Comparison of ENCODE assay signal across 10 mouse cellular contexts in genomic region chr4:53327382-53328165, GRCm38 (mm10).
DNase-seq lines count a peak whose midpoint lies in the region; ATAC-seq and TF ChIP-seq lines count a peak whose summit lies in the region.
"Had no signal": no experiment of that assay in that cellular context is flagged by ENCODE, and none has a peak within 500 bp of the region (broad histone marks: within the 10 kb centered on the region; RNA-seq: fewer than 3 reads in every experiment).

No protein-coding gene starts in this region.

- no peak overlapping the region for H3K4me2 ChIP-seq in hindbrain, embryonic 15.5 days
- no peak overlapping the region for H3K4me2 ChIP-seq in hindbrain, embryonic 11.5 days (replicated peaks; ENCODE audit: low read depth, low read length)
- H3K4me2 ChIP-seq: lung, embryonic 15.5 days; midbrain, embryonic 15.5 days had no signal

- peak; percentile 65 for DNase-seq in adrenal gland, postnatal 14 days
- no peak for DNase-seq in adrenal gland, postnatal 4 days (ENCODE audit: low spot score in 2 of 2)
- no peak for DNase-seq in hindbrain, embryonic 11.5 days (ENCODE audit: low spot score)
- DNase-seq in ES-E14 (ENCODE audit: low read depth, low spot score), result no peak
- peak; percentile 18 for DNase-seq in gastrocnemius, postnatal 10 days
- no peak for DNase-seq in right cerebral cortex, postnatal 4 days
- no peak for DNase-seq in thymus, postnatal 36 days

- peak; percentile 27; the same call in 1 of the 2 replicates for ATAC-seq in hindbrain, embryonic 15.5 days (ENCODE audit: low FRiP score, low read depth)
- ATAC-seq in hindbrain, embryonic 11.5 days (ENCODE audit: low FRiP score), result no peak
- ATAC-seq: midbrain, embryonic 15.5 days had no signal

- no peak overlapping the region for H3K4me3 ChIP-seq in hindbrain, embryonic 15.5 days
- H3K4me3 ChIP-seq in hindbrain, embryonic 11.5 days (ENCODE audit: low read depth, low read length), result no peak overlapping the region
- no peak overlapping the region for H3K4me3 ChIP-seq in ES-E14 (ENCODE audit: insufficient read depth in 1 of 2, low read depth in 1 of 2, low read length in 2 of 2, poor library complexity in 1 of 2, severe bottlenecking in 1 of 2)
- H3K4me3 ChIP-seq: lung, embryonic 15.5 days; midbrain, embryonic 15.5 days had no signal

- H3K4me1 ChIP-seq in hindbrain, embryonic 15.5 days (replicated peaks), result peaks cover 4% of the 10 kb centered on the region; the same call in 1 of the 2 replicates
- no peaks in the 10 kb centered on the region for H3K4me1 ChIP-seq in hindbrain, embryonic 11.5 days (replicated peaks; ENCODE audit: control insufficient read depth, insufficient read depth, low read length)
- peaks cover 5 to 12% of the 10 kb centered on the region in 2 experiments; a peak in 3 of 4 replicates for H3K4me1 ChIP-seq in ES-E14 (ENCODE audit: control insufficient read depth in 2 of 2, insufficient read depth in 2 of 2, low read length in 2 of 2, poor library complexity in 1 of 2)
- H3K4me1 ChIP-seq: lung, embryonic 15.5 days; midbrain, embryonic 15.5 days had no signal

- H3K27ac ChIP-seq in hindbrain, embryonic 15.5 days (replicated peaks), result no peak overlapping the region
- H3K27ac ChIP-seq in hindbrain, embryonic 11.5 days (ENCODE audit: low read depth, low read length), result no peak overlapping the region
- H3K27ac ChIP-seq in ES-E14 (ENCODE audit: insufficient read depth, low read depth, low read length, poor library complexity, severe bottlenecking), result peak overlapping the region; percentile 17; the same call in 1 of the 2 replicates
- H3K27ac ChIP-seq: lung, embryonic 15.5 days; midbrain, embryonic 15.5 days had no signal

- H3K36me3 ChIP-seq in hindbrain, embryonic 15.5 days, result no peaks in the 10 kb centered on the region
- H3K36me3 ChIP-seq in hindbrain, embryonic 11.5 days (ENCODE audit: control insufficient read depth, insufficient read depth, low read length), result no peaks in the 10 kb centered on the region
- H3K36me3 ChIP-seq in ES-E14 (ENCODE audit: control insufficient read depth, insufficient read depth, low read length, poor library complexity, severe bottlenecking), result no peaks in the 10 kb centered on the region
- H3K36me3 ChIP-seq: lung, embryonic 15.5 days; midbrain, embryonic 15.5 days had no signal

- in situ Hi-C loops in ES-E14 (cut with MboI; ENCODE audit: low sequenced_read_pairs in 2 of 2, unreplicated experiment in 2 of 2), result no loop called here

- H3K27me3 ChIP-seq in hindbrain, embryonic 15.5 days, result no peaks in the 10 kb centered on the region
- no peaks in the 10 kb centered on the region for H3K27me3 ChIP-seq in hindbrain, embryonic 11.5 days (ENCODE audit: control insufficient read depth, insufficient read depth, low read length)
- H3K27me3 ChIP-seq: lung, embryonic 15.5 days; midbrain, embryonic 15.5 days had no signal

- H3K9me3 ChIP-seq in hindbrain, embryonic 15.5 days, result no peaks in the 10 kb centered on the region
- H3K9me3 ChIP-seq in hindbrain, embryonic 11.5 days (ENCODE audit: control insufficient read depth, low read length), result no peaks in the 10 kb centered on the region
- H3K9me3 ChIP-seq in ES-E14 (ENCODE audit: control insufficient read depth, insufficient read depth, low read depth, low read length), result no peaks in the 10 kb centered on the region
- H3K9me3 ChIP-seq: lung, embryonic 15.5 days; midbrain, embryonic 15.5 days had no signal

- WGBS in hindbrain, embryonic 15.5 days, result 63% methylated on average over 7 of the region's 7 CpGs
- WGBS in hindbrain, embryonic 11.5 days, result 69% methylated on average over 7 of the region's 7 CpGs

- no peak overlapping the region for H3K9ac ChIP-seq in hindbrain, embryonic 15.5 days
- H3K9ac ChIP-seq in hindbrain, embryonic 11.5 days (ENCODE audit: low read depth, low read length), result no peak overlapping the region
- no peak overlapping the region for H3K9ac ChIP-seq in ES-E14 (ENCODE audit: insufficient read depth, low read depth, low read length, poor library complexity, severe bottlenecking)
- H3K9ac ChIP-seq: lung, embryonic 15.5 days; midbrain, embryonic 15.5 days had no signal

TF ChIP-seq in ES-E14, 5 proteins besides CTCF, POLR2A, EP300 and RAD21:
- 0 out of 2 replicates have a peak, but pooled peaks have one; percentile 48 for TF ChIP-seq MAFK (IDR thresholded peaks at IDR 0.05; ENCODE audit: insufficient read depth, low read depth, low read length)
- TF ChIP-seq HCFC1 (IDR thresholded peaks at IDR 0.05; ENCODE audit: borderline replicate concordance, insufficient read depth, low read length), result no peak
TF ChIP-seq in ES-E14: peak in this region for 1.

Comparison
In these comparisons a context has a peak if more than half of its experiments do, and no peak if none do; other contexts are left out.
1. DNase-seq: peak in adrenal gland, postnatal 14 days (single experiment) and gastrocnemius, postnatal 10 days (single experiment); none in adrenal gland, postnatal 4 days (0 of 2), hindbrain, embryonic 11.5 days (single experiment), ES-E14 (single experiment), right cerebral cortex, postnatal 4 days (single experiment) and thymus, postnatal 36 days (0 of 2).